Mouse (Mus musculus): ENCODE measurements around the gene Wscd2. TPM values are rescaled to one million over a fixed set of nuclear protein-coding genes. Genes with fewer than 3 reads are reported as not detected.

Wscd2 gene
- polyA plus RNA-seq, 1 experiment from 2014 or later, result 5.6 TPM

DNA sequence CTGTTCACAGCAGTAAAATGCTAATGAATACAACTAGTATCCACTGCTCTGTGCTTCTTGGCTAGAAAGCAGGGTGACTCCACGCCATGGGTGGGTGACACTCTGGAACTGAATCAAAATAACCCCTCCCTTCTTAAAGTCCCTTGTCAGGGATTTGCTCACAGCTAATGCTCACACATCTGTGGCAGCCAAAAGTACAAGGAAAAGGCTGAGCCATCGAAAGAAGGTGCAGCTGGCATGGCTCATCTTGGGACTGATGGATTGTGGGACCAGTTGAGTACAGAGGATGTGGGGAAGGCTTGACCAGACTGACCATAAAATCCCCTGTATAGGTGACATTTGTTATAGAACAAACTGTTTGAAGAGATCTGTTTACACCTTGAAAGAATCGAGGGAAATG is 116.0 kb downstream of the Wscd2 start:
- H3K4me3 ChIP-seq (ENCODE audit: low read length), result no peak overlapping the region
- WGBS, result 57% methylated on average over 3 of the region's 3 CpGs
- no peaks in the 10 kb centered on the region for H3K27me3 ChIP-seq (replicated peaks; ENCODE audit: control insufficient read depth, insufficient read depth, low read length)
- H3K9ac ChIP-seq (ENCODE audit: low read depth, low read length), result no peak overlapping the region
- H3K36me3 ChIP-seq (ENCODE audit: control insufficient read depth, insufficient read depth, low read length), result no peaks in the 10 kb centered on the region
- H3K4me2 ChIP-seq (ENCODE audit: low read depth, low read length), result no peak overlapping the region
- H3K4me1 ChIP-seq (ENCODE audit: control insufficient read depth, insufficient read depth, low read length), result peaks cover 4% of the 10 kb centered on the region; the same call in 1 of the 2 replicates
- ATAC-seq, result no peak
- no peak overlapping the region for H3K27ac ChIP-seq (ENCODE audit: low read length)
- no peaks in the 10 kb centered on the region for H3K9me3 ChIP-seq (ENCODE audit: control insufficient read depth, low read length)

DNA sequence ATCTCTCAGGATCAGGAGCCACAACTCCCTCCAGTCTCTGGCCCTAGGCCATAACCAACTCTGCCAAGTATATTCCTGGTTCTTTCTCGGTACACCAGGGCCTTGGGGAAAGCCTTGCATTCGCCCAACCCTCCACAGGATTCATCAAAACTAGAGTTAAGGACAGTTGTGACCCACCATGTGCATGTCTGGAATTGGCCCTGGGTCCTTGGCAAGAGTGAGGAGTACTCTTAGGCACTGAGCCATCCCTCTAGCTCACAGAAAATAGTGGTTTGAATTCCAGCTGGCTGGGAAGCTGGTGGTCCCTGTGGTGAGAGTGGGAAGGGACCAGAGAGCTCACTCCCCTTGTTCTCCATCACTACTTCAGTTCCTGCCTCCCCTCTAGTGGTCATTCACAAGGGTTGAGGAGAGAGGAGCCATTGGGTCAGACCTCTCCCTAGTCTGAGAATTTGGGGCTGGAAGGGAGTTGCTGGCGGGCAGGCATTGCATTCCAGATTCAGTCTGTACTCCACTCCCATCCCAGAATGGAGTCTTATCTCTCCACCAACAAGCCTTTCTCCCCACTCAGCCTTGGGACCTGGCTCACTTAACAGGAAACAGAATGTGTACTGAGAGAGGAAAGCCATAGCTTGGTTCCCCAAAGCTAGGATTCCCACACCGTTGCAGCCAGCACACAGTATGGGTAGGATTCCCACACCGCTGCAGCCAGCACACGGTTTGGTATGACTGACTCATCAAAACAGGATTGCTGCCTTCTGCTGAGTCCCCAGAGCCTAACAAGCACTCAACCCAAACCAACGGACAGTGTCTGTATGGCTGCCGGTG is 117.0 kb downstream of the Wscd2 start:
- Histone ChIP-seq H3K27ac (ENCODE audit: low read length) (peak overlapping the region; percentile 72), H3K27me3 (replicated peaks; ENCODE audit: control insufficient read depth, insufficient read depth, low read length) (no peaks in the 10 kb centered on the region), H3K4me2 (ENCODE audit: low read depth, low read length) (no peak overlapping the region), H3K4me1 (ENCODE audit: control insufficient read depth, insufficient read depth, low read length) (peaks cover 4% of the 10 kb centered on the region; the same call in 1 of the 2 replicates), H3K36me3 (ENCODE audit: control insufficient read depth, insufficient read depth, low read length) (no peaks in the 10 kb centered on the region), H3K9ac (ENCODE audit: low read depth, low read length) (no peak overlapping the region), H3K9me3 (ENCODE audit: control insufficient read depth, low read length) (no peaks in the 10 kb centered on the region), H3K4me3 (ENCODE audit: low read length) (no peak overlapping the region)
- 0 out of 2 replicates have a peak, but pooled peaks have one; percentile 26 for ATAC-seq
- WGBS, result 74% methylated on average over 8 of the region's 8 CpGs

DNA sequence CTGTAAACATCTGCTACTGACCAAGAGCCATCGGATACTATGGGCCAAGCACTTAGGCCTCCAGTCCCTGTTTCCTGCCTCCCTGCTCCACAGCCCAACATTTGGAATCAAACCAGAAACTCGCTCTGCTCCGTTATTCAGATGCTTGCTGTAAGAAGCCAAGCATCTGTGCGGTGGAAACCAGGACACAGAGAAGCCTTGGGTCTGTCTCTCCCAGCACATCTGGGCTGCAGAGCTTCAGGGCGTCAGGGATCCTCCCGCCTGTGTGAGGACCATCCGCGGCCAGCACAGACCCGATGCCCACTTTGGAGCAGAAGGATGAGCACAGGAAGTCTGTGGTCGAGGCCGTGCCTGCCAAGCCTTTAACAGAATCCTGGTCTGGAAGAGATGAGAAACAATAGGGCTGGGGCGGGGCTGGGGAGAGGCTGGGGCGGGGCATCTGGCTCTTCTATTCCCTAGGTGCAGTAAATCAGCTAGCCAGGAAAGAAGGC is 117.9 kb downstream of the Wscd2 start:
- Histone ChIP-seq H3K36me3 (ENCODE audit: control insufficient read depth, insufficient read depth, low read length) (no peaks in the 10 kb centered on the region), H3K4me1 (ENCODE audit: control insufficient read depth, insufficient read depth, low read length) (peaks cover 4% of the 10 kb centered on the region; the same call in 1 of the 2 replicates), H3K27me3 (replicated peaks; ENCODE audit: control insufficient read depth, insufficient read depth, low read length) (no peaks in the 10 kb centered on the region), H3K27ac (ENCODE audit: low read length) (peak overlapping the region; percentile 72), H3K9me3 (ENCODE audit: control insufficient read depth, low read length) (no peaks in the 10 kb centered on the region), H3K4me2 (ENCODE audit: low read depth, low read length) (peak overlapping the region; percentile 20; the same call in 1 of the 2 replicates), H3K9ac (ENCODE audit: low read depth, low read length) (0 out of 2 replicates have a peak overlapping the region, but pooled peaks have one; percentile 31), H3K4me3 (ENCODE audit: low read length) (no peak overlapping the region)
- 17% methylated on average over 13 of the region's 13 CpGs for WGBS
- ATAC-seq, result peak; percentile 58

DNA sequence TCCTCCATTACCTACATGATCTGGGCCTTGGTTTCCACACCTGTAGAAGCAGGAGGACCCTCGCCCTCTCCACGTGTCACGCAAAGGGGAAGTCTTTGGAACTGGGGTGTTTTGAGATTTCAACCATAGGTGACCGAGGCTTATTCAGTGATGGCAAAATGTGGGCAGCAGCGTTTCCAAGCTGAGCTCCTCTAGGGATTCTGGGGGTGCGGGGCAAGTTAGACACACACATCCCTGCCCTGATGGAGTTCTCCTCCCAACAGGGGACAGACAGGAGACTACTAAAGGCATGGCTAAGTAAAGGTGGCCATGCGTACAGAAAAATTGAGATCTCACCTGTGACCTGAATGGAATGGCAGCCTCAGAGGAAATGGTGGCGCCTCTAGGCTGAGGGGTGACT is 118.4 kb downstream of the Wscd2 start:
- Histone ChIP-seq H3K4me3 (ENCODE audit: low read length) (no peak overlapping the region), H3K9ac (ENCODE audit: low read depth, low read length) (no peak overlapping the region), H3K4me2 (ENCODE audit: low read depth, low read length) (no peak overlapping the region), H3K27me3 (replicated peaks; ENCODE audit: control insufficient read depth, insufficient read depth, low read length) (no peaks in the 10 kb centered on the region), H3K27ac (ENCODE audit: low read length) (no peak overlapping the region), H3K36me3 (ENCODE audit: control insufficient read depth, insufficient read depth, low read length) (no peaks in the 10 kb centered on the region), H3K4me1 (ENCODE audit: control insufficient read depth, insufficient read depth, low read length) (peaks cover 4% of the 10 kb centered on the region; the same call in 1 of the 2 replicates), H3K9me3 (ENCODE audit: control insufficient read depth, low read length) (no peaks in the 10 kb centered on the region)
- no peak for ATAC-seq
- 82% methylated on average over 8 of the region's 8 CpGs for WGBS

DNA sequence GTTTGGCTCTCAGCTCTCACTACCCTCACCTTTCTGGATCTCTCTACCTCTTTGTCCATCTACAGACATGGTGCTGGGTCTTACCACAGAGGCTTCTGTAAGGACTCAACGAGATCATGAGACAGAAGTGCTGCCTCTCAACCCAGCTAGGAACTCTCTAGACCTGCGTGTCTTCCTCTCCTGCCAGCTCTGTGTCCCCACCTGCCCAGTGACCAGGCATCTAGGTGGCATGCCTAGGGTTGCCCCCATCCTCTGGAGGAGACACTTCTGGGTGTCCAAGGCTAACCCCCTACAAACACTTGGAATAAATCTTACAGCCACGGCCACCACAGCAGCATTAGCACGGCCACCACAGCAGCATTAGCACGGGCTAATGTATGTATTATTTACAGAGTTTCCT is 119.8 kb downstream of the Wscd2 start:
- Histone ChIP-seq H3K9ac (ENCODE audit: low read depth, low read length) (no peak overlapping the region), H3K4me3 (ENCODE audit: low read length) (no peak overlapping the region), H3K36me3 (ENCODE audit: control insufficient read depth, insufficient read depth, low read length) (no peaks in the 10 kb centered on the region), H3K4me1 (ENCODE audit: control insufficient read depth, insufficient read depth, low read length) (peaks cover 4% of the 10 kb centered on the region; the same call in 1 of the 2 replicates), H3K27ac (ENCODE audit: low read length) (no peak overlapping the region), H3K27me3 (replicated peaks; ENCODE audit: control insufficient read depth, insufficient read depth, low read length) (no peaks in the 10 kb centered on the region), H3K9me3 (ENCODE audit: control insufficient read depth, low read length) (no peaks in the 10 kb centered on the region), H3K4me2 (ENCODE audit: low read depth, low read length) (no peak overlapping the region)
- WGBS, result 72% methylated on average over 5 of the region's 5 CpGs
- ATAC-seq, result no peak

DNA sequence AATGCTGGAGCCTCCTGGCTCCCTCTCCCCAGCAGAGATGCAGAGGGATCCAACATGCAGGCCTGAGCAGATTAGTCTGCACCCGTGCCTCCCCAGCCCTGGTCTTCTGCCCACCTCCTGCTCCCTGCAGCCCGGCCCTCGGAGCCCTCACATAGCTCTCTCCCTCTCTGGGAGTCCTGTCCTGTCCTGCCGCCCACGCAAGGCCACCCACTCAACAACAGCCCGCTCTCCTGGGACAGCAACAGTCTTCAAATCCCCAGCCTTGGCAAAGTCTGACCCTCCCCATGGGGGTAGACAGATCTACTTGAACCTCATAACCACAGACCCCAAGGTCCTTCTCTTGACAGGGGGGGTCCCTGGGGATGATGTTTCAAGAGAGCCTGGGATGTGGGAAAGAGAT is 120.4 kb downstream of the Wscd2 start:
- Histone ChIP-seq H3K4me2 (ENCODE audit: low read depth, low read length) (no peak overlapping the region), H3K4me1 (ENCODE audit: control insufficient read depth, insufficient read depth, low read length) (peaks cover 4% of the 10 kb centered on the region; the same call in 1 of the 2 replicates), H3K4me3 (ENCODE audit: low read length) (no peak overlapping the region), H3K27ac (ENCODE audit: low read length) (no peak overlapping the region), H3K9ac (ENCODE audit: low read depth, low read length) (no peak overlapping the region), H3K36me3 (ENCODE audit: control insufficient read depth, insufficient read depth, low read length) (no peaks in the 10 kb centered on the region), H3K27me3 (replicated peaks; ENCODE audit: control insufficient read depth, insufficient read depth, low read length) (no peaks in the 10 kb centered on the region), H3K9me3 (ENCODE audit: control insufficient read depth, low read length) (no peaks in the 10 kb centered on the region)
- 67% methylated on average over 6 of the region's 6 CpGs for WGBS
- no peak for ATAC-seq

DNA sequence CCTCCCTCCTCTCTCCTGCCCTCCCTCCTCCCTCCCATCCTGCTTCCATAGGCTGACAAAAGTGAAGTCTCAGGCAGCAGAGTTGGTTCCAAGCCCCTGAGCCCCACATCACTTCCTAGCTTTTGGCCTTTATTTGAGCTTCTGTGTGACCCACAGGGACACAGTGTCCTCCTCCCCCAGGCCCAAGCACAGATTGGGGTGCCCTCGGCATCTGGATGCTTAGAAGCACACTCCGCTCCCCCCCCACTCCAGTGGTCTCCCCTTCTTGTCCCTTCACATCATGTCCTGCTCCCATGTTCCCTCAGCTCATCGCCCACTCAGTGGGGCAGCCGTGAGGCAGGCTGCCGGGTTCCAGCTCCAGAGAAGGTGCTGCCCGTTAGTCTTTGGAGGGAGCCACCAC is 121.0 kb downstream of the Wscd2 start:
- Histone ChIP-seq H3K4me2 (ENCODE audit: low read depth, low read length) (no peak overlapping the region), H3K36me3 (ENCODE audit: control insufficient read depth, insufficient read depth, low read length) (no peaks in the 10 kb centered on the region), H3K4me3 (ENCODE audit: low read length) (no peak overlapping the region), H3K27ac (ENCODE audit: low read length) (no peak overlapping the region), H3K4me1 (ENCODE audit: control insufficient read depth, insufficient read depth, low read length) (peaks cover 4% of the 10 kb centered on the region; the same call in 1 of the 2 replicates), H3K9me3 (ENCODE audit: control insufficient read depth, low read length) (no peaks in the 10 kb centered on the region), H3K27me3 (replicated peaks; ENCODE audit: control insufficient read depth, insufficient read depth, low read length) (no peaks in the 10 kb centered on the region), H3K9ac (ENCODE audit: low read depth, low read length) (no peak overlapping the region)
- ATAC-seq, result no peak
- 82% methylated on average over 6 of the region's 6 CpGs for WGBS

DNA sequence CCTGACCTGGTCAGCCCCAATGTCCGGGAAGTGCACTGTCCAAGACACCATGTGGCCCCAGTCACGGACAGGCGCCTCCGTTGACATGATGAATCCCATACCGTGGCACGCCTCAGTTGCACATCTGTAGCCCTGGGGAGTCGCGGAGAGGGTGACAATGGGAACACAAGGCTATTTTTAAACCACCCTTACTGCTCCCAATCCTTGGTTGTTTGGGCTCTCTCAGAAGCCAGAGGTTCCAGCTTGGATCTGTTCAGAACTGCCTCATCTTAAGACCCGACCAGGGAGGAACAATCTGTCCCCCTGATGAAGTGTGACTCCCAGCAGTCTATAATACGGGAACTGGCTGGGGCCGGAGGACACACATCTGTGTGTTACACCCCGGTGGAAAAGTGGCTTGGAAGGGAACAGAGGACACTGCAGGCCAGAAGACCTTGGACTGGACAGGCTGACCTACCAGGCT is 121.7 kb downstream of the Wscd2 start:
- WGBS, result 75% methylated on average over 12 of the region's 12 CpGs
- no peak for ATAC-seq
- H3K27me3 ChIP-seq (replicated peaks; ENCODE audit: control insufficient read depth, insufficient read depth, low read length), result no peaks in the 10 kb centered on the region
- H3K9ac ChIP-seq (ENCODE audit: low read depth, low read length), result no peak overlapping the region
- peaks cover 4% of the 10 kb centered on the region; the same call in 1 of the 2 replicates for H3K4me1 ChIP-seq (ENCODE audit: control insufficient read depth, insufficient read depth, low read length)
- no peak overlapping the region for H3K4me2 ChIP-seq (ENCODE audit: low read depth, low read length)
- H3K36me3 ChIP-seq (ENCODE audit: control insufficient read depth, insufficient read depth, low read length), result no peaks in the 10 kb centered on the region
- H3K27ac ChIP-seq (ENCODE audit: low read length), result no peak overlapping the region
- H3K9me3 ChIP-seq (ENCODE audit: control insufficient read depth, low read length), result no peaks in the 10 kb centered on the region
- no peak overlapping the region for H3K4me3 ChIP-seq (ENCODE audit: low read length)

DNA sequence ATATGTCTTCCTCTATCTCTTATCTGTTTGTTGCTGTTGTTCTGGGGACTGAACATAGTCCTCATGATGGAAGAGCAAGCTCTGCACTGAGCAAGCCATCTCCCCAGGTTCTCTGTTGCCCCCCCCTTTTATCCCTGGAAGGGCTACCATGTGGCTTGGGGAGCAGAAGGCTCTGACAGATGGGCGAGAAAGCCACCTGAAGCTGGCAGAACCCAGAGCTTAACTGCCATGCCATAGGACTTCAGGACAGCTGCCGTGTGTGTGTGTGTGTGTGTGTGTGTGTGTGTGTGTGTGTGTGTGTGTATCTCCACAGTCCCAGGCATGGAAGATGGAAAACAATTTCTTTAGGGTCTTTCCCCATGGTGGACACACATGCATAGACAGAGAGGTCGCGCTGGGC is 128.6 kb downstream of the Wscd2 start:
- Histone ChIP-seq H3K36me3 (ENCODE audit: control insufficient read depth, insufficient read depth, low read length) (no peaks in the 10 kb centered on the region), H3K4me2 (ENCODE audit: low read depth, low read length) (no peak overlapping the region), H3K27me3 (replicated peaks; ENCODE audit: control insufficient read depth, insufficient read depth, low read length) (no peaks in the 10 kb centered on the region), H3K4me1 (ENCODE audit: control insufficient read depth, insufficient read depth, low read length) (no peaks in the 10 kb centered on the region), H3K4me3 (ENCODE audit: low read length) (no peak overlapping the region), H3K9ac (ENCODE audit: low read depth, low read length) (no peak overlapping the region), H3K9me3 (ENCODE audit: control insufficient read depth, low read length) (no peaks in the 10 kb centered on the region), H3K27ac (ENCODE audit: low read length) (no peak overlapping the region)
- 89% methylated on average over 4 of the region's 4 CpGs for WGBS
- ATAC-seq, result no peak

All from intestine, embryonic 16.5 days (tissue).